Mouse (Mus musculus): ENCODE results near the gene Mat2a.
"Not testable (repeated sequence)": the region's sequence is repeated elsewhere in the genome, so short reads cannot be mapped to it uniquely, and the experiment has no call there.

Mat2a gene

DNA sequence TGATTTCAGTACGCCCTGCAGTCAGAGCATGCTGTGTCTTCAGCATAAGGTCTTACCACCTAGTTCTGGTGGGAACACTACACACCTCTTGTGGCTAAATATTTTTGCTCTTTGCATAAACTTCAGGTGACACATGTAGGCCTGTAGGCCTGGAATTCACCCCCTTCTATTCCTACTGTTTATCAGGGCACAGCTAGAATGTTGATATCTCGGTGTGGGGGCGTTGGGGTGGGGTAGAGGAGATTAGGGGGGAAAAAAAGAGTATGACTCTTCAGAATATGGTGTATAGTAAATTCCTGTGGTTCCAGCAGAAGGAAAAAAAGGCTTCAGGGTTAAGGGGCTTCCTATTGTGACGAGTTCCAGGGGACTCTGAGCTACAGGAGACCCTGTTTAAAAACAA lies 17.2 kb upstream of the Mat2a start:
- DNase-seq (ENCODE audit: low spot score in 2 of 2), result no peak

DNA sequence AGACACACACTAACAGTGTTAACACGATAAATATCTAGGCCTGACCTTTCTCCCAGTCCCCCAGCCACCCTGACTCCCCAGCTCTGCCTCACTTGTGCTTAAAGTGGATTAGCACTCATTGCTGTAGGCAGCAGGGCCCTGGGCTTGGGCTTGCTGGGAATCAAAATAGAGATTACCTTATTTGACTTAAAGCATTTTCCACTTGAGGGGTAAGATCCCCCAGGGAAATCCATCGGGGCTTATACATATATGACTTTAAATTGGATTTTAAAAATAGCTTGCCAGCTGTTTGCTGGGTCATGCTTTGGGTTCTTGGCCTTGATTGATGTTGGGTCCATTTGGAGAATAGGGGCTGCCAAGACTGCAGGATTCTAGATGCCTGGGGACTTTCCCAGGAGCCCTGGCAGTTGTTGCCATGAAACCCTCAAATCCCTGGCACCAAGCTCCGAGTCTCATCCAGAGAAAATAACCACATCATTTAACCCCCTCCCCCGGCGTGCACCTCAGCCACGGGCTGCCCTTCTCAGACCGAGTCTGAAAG lies 15.5 kb upstream of the Mat2a start:
- no peak for DNase-seq (ENCODE audit: low spot score in 2 of 2)

DNA sequence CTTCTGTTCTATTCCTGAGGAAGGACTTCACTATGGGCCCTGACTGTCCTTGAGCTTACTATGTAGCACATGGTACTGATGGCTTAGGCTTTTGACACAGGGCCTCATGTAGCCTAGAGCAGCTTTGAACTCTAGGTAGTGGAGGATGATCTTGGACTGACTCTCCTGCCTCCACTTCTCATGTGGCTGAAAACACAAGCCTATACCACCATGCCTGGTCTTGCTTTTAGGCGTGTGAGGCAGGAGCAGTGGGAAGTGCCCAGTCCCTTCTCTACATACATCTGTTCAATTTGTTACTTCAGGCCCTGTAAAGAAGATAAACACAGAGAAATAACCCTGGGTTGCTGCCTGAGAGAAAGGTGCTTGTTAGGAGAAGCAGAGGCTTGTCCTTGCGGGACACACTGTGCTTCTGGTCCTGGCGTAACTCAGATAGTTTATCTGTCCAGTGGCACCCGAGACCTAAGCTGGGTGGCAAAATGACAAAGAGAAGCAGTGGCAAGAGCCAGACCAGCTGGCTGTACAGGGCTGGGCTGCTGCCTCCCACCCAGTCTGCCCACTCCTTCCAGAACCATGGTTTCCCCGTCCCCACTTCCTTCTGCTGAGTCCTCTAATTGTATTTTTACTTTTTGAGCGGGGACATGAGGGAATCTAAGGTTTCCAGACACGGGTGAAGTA lies 14.9 kb upstream of the Mat2a start:
- DNase-seq (ENCODE audit: low spot score in 2 of 2), result no peak

DNA sequence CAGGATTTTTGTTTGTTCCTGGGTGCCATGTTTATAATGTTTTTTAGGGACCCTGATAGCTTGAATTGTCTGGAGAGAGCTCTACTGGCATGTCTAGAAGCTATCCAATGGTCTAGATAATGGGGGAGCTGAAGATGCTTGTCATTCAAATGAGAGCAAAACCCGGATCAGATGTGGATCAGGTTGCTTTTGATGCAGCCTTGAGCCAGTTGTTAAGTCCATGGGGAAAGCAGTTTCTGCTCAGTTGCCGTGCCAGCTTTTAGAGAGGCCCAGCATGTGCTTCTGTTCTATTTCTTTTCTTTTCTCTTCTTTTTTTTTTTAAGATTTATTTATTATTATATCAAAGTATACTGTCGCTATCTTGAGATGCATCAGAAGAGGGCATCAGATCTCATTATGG lies 14.2 kb upstream of the Mat2a start:
- no peak for DNase-seq (ENCODE audit: low spot score in 2 of 2)

DNA sequence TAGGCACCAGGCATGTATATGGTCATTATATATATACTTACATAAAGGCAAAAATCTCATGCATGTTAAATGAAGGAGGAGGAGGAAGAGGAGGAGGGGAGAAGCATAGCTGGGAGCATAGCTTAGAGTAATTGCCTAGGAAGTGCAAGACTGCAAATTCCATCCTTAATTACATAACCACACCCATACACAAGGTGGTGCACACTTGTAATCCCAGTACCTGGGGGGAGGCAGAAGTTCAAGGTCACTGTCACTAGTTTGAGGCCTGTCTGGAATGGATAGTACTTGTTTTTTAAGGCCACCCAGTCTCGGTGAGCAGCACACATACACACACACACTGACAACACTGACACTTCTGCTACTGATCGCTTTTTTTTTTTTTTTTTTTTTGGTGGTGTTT lies 13.0 kb upstream of the Mat2a start:
- no peak for DNase-seq (ENCODE audit: low spot score in 2 of 2)

DNA sequence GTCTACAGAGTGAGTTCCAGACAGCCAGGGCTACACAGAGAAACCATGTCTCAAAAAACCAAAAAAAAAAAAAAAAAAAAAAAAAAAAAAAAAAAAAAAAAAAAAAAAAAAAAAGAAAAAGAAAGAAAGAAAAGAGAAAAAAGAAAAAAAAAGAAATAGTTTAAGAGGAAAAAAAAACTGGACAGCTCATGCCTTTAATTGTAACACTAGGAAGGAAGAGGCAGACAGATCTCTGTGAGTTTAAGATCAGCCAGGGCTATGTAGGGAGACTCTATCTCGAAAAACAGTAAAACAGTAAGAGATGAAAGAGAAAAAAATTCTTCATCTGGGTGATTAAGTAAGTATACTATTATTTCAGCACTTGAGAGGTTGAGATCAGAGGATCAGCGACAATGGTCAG lies 12.4 kb upstream of the Mat2a start:
- DNase-seq (ENCODE audit: low spot score in 2 of 2), result not testable (repeated sequence)

DNA sequence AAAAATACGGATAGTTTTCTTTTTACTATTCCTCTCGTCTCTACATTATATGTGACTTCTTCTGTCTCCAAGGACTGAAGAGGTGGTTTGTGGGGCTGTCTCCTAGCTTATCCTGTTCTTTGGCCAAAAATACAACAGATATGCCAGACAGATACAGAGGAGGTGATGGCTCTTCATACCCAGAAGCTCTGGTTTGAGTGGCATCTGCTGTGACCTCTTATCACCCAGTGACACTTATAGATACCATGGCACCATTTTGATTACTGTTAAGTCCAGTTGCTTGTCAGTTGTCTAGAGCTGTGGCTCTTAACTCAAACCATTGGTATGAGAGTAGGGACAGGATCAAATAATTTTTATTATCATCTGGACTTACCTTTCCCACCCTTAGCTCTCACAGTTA lies 8.1 kb upstream of the Mat2a start:
- DNase-seq (ENCODE audit: low spot score in 2 of 2), result no peak

DNA sequence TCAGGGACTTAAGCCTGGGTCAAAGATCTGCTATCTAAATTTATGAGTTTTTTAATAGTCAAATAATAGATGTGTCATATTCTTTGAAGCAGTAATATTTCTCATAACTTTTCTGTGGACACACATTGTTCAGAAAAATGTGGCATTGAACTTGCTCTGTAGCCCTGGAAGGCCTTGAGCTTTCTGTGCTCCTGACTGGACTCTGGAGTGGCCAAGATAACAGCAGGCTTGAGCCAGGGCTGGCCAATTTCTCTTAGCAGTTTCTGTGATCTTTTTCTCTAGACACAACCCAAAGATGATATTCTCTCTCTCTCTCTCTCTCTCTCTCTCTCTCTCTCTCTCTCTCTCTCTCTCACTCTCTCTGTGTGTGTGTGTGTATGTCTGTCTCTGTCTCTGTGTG lies 5.7 kb upstream of the Mat2a start:
- no peak for DNase-seq (ENCODE audit: low spot score in 2 of 2)

DNA sequence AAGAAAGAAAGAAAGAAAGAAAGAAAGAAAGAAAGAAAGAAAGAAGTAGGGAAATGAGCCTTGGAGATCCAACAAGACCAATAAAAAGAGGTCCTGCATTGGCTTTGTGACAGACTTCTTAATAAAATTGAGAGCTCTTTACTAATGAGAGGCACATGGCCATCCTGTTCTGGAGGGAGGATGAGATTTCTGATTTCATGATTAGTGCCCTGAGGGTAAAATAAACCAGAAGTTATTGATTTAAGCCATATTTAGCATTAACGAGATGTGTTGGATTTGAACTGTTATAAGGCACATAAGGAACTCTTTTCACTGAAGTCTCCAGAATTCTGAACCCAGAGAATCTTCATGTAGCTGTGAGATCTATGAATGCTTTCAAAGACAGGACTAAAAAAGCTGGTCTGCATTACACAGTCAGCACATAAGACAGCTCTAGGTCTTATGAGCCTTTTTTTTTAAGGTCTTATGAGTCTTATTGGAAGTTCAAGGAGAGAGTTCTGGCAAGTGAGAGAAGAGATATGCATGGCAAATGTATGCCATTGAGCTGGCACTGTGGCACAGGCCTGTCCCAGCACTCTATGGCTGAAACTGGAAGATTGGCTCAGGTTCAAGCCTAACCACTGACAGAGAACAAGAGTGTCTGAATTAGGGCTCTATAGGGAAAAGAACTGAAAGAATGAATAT lies 3.7 kb upstream of the Mat2a start:
- DNase-seq (ENCODE audit: low spot score in 2 of 2), result no peak

DNA sequence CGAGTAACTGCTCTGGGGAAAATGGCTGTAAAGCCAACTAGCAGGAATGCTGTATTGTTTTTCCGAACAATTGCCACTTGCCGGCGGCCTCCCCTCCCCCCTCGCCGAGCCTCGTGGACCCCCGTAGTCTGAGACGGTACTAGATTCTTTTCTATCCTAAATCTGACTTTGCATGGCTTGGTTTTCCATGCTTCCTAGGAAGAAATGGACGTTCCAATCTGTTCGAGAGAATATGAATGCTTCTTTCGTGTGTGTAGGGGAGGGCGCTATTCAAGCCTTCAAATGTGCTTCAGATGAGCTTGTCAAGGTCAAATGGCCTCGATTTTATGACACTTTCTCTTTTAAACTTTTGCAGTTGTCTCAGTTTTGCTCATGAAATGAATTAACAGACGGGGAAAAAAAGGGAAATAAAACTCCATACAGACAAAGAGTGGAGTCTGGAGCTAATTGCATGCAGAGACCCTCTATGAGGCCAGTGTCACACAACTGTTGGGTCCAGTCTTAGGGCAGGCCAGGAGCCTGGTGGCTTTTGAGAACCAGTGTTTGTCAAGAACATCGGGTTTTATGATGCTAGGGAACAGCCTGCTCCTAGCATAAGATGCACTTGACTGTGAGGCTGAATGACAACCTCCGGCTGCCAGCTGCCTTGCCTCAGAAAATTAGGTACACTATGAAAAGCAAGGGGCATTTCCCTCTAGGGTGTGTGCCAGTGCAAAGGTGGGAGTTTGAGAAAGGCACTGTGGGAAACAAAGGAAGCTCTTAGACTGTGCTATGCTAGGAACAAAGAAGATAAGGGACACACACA lies 1.0 kb upstream of the Mat2a start:
- DNase-seq (ENCODE audit: low spot score in 2 of 2), result no peak

DNA sequence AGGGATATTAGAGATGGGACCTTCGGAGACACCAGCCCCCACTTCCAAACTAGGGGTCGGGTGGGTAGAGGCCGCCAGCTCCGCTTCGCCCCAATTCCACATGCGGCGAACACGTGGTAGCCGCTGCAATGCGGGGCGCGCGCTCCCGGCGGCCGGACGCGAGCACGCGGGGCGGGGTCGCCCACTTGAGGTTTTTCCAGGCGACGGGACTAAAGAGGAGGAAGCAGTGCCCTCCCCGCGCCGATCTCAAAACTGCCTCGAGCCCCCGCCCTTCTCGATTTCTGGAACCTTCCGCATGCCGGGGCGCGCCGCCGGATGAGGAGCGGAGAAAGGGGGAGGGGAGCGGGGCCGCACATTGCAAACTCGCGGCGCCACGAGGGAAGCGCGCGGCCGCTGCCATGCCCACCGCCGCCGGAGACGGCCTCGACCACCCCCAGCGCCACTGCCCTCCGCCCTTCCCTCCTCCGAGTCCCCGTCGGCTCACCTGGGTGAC lies 450 bp downstream of the Mat2a start:
- peak; percentile 88 to 94 for DNase-seq (ENCODE audit: low spot score in 2 of 2)

DNA sequence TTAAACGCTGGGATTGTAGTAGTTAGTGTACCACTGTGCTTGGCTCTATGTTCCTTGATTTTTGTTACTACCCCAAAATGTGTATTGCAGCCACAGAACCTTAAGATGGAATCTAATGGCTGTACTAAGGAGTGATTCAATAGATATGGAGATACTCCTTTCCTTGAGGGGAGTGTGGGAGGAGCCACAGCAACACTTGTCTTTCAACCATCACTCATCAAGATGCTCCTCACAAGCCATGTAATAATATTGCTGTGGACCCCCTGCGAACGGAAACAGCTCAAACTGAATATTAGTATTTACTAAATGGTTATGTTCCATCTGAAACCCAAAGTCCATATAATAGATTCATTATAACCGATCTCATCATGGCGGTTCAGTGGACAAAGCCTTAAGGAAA lies 1.1 kb downstream of the Mat2a start:
- DNase-seq (ENCODE audit: low spot score in 2 of 2), result no peak

DNA sequence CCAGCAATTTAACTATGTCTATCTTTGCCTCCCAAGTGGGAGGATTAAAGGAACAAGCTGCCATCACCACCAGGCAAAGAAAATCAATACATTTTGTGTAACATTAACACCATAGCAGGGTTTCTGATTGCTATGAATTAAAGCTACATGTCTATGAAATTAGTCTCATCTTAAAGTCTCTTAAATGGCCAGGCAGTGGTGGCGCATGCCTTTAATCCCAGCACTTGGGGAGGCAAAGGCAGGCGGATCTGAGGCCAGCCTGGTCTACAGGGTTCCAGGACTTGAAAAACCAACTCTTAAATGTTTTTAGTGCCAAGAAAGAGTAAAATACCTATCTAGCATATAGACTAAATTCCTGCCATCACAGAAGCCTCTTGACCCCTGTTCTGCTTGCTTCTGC lies 7.2 kb downstream of the Mat2a start:
- no peak for DNase-seq (ENCODE audit: low spot score in 2 of 2)

DNA sequence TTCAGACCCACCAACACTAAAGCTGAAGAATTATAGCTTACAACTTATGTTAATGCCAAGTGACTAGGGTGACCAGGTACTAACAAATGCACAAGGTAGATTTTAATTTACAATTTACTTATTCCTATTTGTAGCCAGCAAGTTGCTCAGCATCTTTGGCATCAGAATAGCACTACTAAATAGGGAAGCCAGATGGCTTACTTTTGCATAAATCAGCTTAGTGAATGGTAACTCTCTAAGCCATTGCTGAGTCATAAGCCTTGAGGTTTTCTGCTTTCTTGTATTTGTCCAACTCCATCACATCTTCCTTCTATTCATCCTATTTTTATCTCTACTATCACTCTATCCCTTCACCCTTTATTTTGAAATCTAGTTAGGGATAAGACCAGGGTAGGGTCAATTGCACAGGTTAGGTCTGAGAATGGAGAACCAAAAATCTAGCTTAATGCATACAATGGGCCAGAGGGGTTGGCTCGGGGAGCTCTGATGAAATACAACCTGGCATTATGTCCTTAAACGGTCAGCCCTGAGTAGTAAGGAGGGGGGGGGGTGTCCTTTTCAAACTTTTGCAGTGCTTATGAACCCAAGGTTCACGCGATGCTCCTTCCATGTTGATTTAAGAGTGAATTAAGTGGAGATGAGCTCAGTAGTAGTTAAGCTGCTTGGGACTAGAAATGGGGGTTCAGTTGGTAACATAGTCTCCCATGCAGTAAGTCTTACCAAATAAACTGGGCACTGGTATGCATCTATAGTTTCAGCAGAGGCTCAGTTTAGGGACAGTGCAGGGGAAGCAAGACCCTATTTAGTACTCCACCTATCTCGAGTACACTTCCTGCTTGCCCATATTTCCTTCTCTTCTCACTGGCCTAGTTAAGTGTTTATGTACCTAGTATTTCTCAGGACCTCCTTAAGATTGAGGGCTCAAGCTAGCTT lies 8.1 kb downstream of the Mat2a start:
- no peak for DNase-seq (ENCODE audit: low spot score in 2 of 2)

DNA sequence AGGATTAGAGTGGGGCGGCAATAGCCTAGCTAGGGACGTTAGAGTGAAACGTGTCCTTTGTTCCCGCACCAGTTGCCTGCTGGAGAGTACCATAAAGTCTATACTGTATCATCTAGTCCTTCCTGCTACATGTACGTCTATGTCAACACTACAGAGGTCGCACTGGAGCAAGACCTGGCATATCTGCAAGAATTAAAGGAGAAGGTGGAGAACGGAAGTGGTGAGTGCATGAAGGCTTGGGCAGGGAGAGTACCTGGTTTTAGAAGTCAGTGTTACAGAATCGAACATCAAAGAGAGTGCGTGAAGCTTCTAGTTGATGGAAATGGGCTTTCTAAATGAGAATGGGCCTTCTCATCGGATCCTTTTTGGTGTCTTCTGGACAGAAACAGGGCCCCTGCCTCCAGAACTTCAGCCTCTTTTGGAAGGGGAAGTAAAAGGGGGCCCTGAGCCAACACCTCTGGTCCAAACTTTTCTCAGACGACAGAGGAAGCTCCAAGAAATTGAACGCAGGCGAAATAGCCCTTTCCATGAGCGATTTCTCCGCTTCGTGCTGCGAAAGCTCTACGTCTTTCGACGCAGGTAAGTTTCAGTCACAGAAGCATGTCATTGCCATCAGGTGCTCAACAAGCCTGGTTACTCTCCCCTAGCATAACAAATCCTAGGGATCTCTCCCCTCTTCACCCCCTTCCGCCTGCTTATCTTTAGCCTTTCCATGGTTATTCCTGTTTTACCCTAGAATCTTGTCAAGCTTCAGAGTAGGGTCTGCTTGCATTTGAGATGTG lies 10.1 kb downstream of the Mat2a start:
- DNase-seq (ENCODE audit: low spot score in 2 of 2), result no peak

DNA sequence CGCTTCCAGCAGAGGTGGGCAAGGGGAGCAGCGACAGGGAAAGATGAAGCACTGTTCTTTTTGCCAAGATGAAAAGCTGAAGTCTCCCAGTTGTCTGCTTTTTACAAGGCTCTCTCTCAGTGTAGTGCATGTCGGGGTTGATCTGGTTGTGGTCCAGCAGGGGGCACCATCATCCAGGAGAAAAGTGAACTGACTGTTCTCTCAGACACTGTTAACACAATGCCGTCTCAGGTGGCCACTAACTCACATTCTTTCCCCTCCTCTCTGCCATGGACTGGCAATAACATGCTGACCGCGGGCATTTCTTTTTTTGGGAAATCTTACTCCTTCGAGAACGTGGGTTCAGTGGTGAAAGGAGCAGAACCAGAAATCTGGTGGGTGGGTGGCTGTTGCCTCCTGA lies 11.3 kb downstream of the Mat2a start:
- DNase-seq (ENCODE audit: low spot score in 2 of 2), result peak; percentile 51 to 78

DNA sequence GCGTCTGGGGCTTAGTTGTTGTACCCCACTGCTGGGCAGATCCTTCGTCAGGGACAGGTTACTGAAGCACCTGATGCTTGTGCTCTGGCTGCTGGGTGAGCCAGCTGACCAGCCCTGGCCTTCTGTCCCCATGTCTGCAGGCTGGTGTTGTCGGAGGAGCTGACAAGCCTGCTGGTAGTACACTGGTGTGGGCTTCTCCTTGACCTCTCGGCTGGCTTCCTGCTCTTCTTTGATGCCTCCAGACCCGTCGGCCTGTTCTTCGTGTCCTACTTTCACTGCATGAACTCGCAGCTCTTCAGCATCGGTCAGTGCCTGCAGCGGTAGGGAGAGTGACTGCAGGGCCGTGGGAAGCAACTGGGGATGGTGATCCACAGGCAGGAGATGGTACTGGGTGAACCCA lies 13.7 kb downstream of the Mat2a start:
- DNase-seq (ENCODE audit: low spot score in 2 of 2), result no peak

DNA sequence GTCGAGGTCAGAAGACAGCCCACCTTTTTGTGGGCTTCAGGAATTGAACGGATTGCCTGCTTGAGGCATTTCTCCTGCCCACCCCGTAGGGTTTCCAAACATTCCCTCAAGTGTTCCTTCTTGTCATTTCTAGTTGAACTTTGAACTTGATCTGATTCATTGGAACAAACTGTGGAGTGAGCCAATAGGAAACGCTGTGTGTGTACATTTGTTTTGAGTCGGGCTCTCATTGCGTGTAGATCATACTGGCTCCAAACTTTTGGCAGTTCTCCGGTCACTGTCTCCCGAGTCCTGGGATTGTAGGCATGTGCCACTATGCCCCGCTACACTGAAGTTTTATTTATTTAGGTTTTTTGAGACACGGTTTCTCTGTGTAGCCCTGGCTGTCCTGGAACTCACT lies 18.5 kb downstream of the Mat2a start:
- no peak for DNase-seq (ENCODE audit: low spot score in 2 of 2)

DNA sequence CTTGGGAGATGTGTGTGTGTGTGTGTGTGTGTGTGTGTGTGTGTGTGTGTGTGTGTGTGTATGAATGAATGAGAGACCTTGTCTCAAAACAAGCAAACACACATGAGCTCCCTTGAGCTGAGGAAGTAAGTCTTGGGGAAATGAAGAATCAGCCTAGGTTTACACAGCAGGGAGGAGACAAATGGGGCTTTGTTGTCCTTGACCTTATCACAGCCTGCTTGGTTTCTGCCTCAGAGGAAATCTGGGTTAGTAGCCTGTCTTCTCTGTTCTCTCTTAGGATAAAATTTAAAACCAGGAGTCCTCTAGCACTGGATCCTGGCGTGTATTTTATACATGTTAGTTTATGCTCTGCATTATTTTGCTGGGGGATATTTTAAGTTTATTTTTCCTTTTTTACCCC lies 19.6 kb downstream of the Mat2a start:
- no peak for DNase-seq (ENCODE audit: low spot score in 2 of 2)

DNA sequence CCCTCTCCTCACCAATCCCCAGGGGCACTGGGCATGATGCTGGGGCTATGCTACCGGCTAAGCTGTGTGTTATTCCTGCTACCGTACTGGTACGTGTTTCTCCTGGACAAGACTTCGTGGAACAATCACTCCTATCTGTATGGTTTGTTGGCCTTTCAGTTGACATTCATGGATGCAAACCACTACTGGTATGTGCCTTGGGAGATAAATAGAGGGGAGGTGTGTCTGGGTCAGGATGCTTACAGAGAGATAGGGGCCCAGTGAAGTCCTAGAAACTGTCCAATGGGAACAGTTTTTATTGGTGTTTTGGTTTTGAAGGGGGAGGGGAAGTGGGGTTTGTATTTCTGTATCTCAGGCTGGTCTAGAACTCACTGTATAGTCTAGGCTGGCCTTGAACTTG lies 21.1 kb downstream of the Mat2a start:
- no peak for DNase-seq (ENCODE audit: low spot score in 2 of 2)

Measured in urinary bladder, postnatal 4 days (tissue).